Mouse (Mus musculus): Measurements from ENCODE around the gene Nmur1.

DNA sequence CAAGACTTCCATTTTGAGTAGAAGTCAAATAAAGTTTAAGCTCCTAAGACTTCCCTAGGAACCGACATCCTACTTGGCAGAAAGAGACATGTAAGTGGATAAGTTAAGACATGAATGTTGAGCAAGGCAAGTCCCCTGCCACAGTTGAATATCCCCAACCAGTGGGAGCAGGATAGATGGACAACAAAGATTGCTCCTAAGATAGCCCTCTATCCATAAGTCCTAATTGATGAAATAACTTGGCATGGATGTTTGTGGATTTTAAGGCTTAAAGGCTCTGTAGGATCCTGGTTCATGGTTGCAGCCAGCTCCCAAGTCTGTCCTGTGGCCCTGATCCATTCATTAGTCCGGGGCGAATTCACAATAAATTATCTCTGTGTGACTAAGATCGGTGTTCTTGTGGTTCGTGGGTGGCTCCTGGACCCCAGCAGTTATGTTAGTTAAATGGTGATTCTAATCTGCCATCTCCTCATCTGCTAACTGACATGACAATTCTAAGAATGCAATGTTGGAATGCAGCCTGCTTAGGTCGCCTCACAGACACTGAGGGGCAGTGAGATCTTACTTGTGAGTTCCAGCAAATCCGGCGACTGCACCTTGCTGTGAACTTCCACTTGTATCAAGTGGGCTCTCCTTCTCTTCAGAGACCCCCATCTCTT is 25.8 kb downstream of the Nmur1 start:
- TF ChIP-seq CTCF (IDR thresholded peaks at IDR 0.05; ENCODE audit: control insufficient read depth, insufficient read depth, insufficient read length), result no peak
- TF ChIP-seq CEBPB (IDR thresholded peaks at IDR 0.05; ENCODE audit: low read depth), result no peak
- no peak for TF ChIP-seq USF1 (IDR thresholded peaks at IDR 0.05; ENCODE audit: low read depth)
